Mouse (Mus musculus) heart, postnatal 0 days (tissue): Measurements from ENCODE around the gene Pdlim5.

Source experiments
- CTCF ChIP-seq: IDR thresholded peaks from 2 replicates; pipeline ENCODE4 v1.5.1; 2016; ENCODE audit warnings: antibody characterized with exemption, control low read depth, low read depth
- EP300 ChIP-seq: IDR thresholded peaks from 2 replicates; pipeline ENCODE4 v1.6.1; 2016; ENCODE audit warnings: antibody characterized with exemption, low read depth

DNA sequence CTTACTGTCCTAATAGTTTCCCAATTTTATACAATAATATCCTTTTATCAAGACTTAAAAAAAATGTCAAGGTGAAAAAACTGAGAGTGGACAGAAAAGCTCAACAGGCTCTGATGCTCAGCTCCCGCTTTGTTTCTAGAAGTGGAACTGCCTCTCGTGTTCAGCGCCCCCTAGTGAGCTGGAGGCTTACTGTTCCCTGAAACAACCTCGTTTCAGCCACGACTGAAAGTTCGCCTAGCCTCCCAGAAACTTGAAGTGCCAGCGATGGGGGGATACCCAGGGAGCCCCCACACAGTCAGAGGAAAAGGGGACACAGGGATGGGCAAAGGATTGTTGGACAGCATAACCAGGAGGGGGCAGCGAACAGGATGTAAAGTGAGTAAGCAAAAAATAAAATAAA is 199.4 kb downstream of the Pdlim5 start:
- TF ChIP-seq CTCF (no peak), EP300 (no peak)
